Mouse (Mus musculus): ENCODE results near the gene Stk32b.

GRCm38 (mm10) chr5:37469031-37469430 is 247.9 kb downstream of the Stk32b start:
- TF ChIP-seq E2F4 (IDR thresholded peaks at IDR 0.05; ENCODE audit: insufficient read depth) (no peak), POLR2AphosphoS2 (IDR thresholded peaks at IDR 0.05; ENCODE audit: insufficient read length, low read depth) (no peak), POLR2A (IDR thresholded peaks at IDR 0.05; ENCODE audit: insufficient read length, low read depth) (no peak), CEBPB (IDR thresholded peaks at IDR 0.05; ENCODE audit: insufficient read depth, poor library complexity, severe bottlenecking) (peak; percentile 39; the same call in 1 of the 2 replicates), REST (IDR thresholded peaks at IDR 0.05; ENCODE audit: insufficient read depth, insufficient read length) (no peak), SRF (IDR thresholded peaks at IDR 0.05; ENCODE audit: control insufficient read depth, insufficient read length, low read depth) (no peak)

All from myocyte (in vitro differentiated cells).